ENCODE assay signal across 26 mouse cellular contexts in the genomic region with DNA sequence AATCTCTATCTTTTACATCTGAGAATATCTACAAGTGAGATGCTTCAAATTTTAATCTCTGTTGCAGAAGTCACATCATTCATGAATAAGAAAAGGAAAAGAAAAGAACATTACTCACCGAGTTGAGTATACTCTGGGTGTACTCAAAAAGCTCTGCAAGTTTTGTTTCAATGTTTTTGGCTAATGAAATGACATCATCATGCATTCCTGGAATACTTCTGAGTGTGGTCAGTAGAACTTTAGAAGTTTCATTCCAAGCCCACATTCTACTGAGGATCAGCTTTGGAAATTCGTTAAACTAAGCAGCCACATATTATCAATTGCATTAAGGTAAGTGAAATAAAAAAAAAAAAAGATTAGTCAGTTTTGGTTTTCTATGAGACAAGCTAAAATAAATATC. TPM values are rescaled to one million over a fixed set of nuclear protein-coding genes. Genes with fewer than 3 reads are reported as not detected.
"Had no signal": no experiment of that assay in that cellular context is flagged by ENCODE, and none has a peak within 500 bp of the region (broad histone marks: within the 10 kb centered on the region; RNA-seq: fewer than 3 reads in every experiment).

No protein-coding gene starts in this region.

- H3K36me3 ChIP-seq: lung, embryonic 15.5 days; midbrain, embryonic 10.5 days; midbrain, embryonic 12.5 days; neural tube, embryonic 13.5 days; neural tube, embryonic 15.5 days had no signal

- H3K4me1 ChIP-seq: lung, embryonic 15.5 days; midbrain, embryonic 10.5 days; midbrain, embryonic 12.5 days; neural tube, embryonic 13.5 days; neural tube, embryonic 15.5 days had no signal

- H3K9me3 ChIP-seq: lung, embryonic 15.5 days; midbrain, embryonic 10.5 days; midbrain, embryonic 12.5 days; neural tube, embryonic 13.5 days; neural tube, embryonic 15.5 days had no signal

- H3K27me3 ChIP-seq: lung, embryonic 15.5 days; midbrain, embryonic 12.5 days; neural tube, embryonic 13.5 days; neural tube, embryonic 15.5 days had no signal

- H3K4me3 ChIP-seq: lung, embryonic 15.5 days; midbrain, embryonic 10.5 days; midbrain, embryonic 12.5 days; myocyte; neural tube, embryonic 13.5 days; neural tube, embryonic 15.5 days had no signal

- H3K27ac ChIP-seq: lung, embryonic 15.5 days; midbrain, embryonic 10.5 days; midbrain, embryonic 12.5 days; neural tube, embryonic 13.5 days; neural tube, embryonic 15.5 days had no signal

- ATAC-seq: midbrain, embryonic 16.5 days had no signal

- H3K4me2 ChIP-seq: lung, embryonic 15.5 days; midbrain, embryonic 12.5 days; neural tube, embryonic 13.5 days; neural tube, embryonic 15.5 days had no signal

- H3K9ac ChIP-seq: lung, embryonic 15.5 days; midbrain, embryonic 12.5 days; neural tube, embryonic 13.5 days; neural tube, embryonic 15.5 days had no signal

- DNase-seq: lung, adult 18-20 months; lung, postnatal 10 days; midbrain, embryonic 14.5 days; retina, postnatal 1 day; right cerebral cortex, adult 18-20 months; right cerebral cortex, postnatal 25 days; right cerebral cortex, postnatal 4 days; spleen, adult 18-20 months; thymus, adult 18-20 months; thymus, postnatal 14 days; thymus, postnatal 36 days had no signal

RNA-seq across cellular contexts. Expression of a gene that starts 7.1 kb away (rescaled TPM):
- total RNA-seq: megakaryocyte, adult 5-6 weeks; megakaryocyte-erythroid progenitor cell, adult 5-6 weeks had no signal
- polyA plus RNA-seq: liver, embryonic 16.5 days; lung, embryonic 15.5 days; midbrain, embryonic 10.5 days; midbrain, embryonic 12.5 days; midbrain, embryonic 14.5 days; midbrain, embryonic 16.5 days; myocyte; neural tube, embryonic 11.5 days; neural tube, embryonic 13.5 days; neural tube, embryonic 15.5 days; small intestine, adult 2 months; stomach, embryonic 14.5 days; stomach, embryonic 16.5 days; thymus, postnatal 0 days had no signal

RNA-seq across cellular contexts. Expression of a gene that starts 18.5 kb away (rescaled TPM):
- total RNA-seq: megakaryocyte, adult 5-6 weeks; megakaryocyte-erythroid progenitor cell, adult 5-6 weeks had no signal
- polyA plus RNA-seq: liver, embryonic 16.5 days; lung, embryonic 15.5 days; midbrain, embryonic 10.5 days; midbrain, embryonic 12.5 days; midbrain, embryonic 14.5 days; midbrain, embryonic 16.5 days; myocyte; neural tube, embryonic 11.5 days; neural tube, embryonic 13.5 days; neural tube, embryonic 15.5 days; small intestine, adult 2 months; stomach, embryonic 14.5 days; stomach, embryonic 16.5 days; thymus, postnatal 0 days had no signal

RNA-seq across cellular contexts. Expression of a gene that starts 50.4 kb away (rescaled TPM):
- total RNA-seq: megakaryocyte, adult 5-6 weeks; megakaryocyte-erythroid progenitor cell, adult 5-6 weeks had no signal
- polyA plus RNA-seq: liver, embryonic 16.5 days; lung, embryonic 15.5 days; midbrain, embryonic 10.5 days; midbrain, embryonic 12.5 days; midbrain, embryonic 14.5 days; midbrain, embryonic 16.5 days; myocyte; neural tube, embryonic 11.5 days; neural tube, embryonic 13.5 days; neural tube, embryonic 15.5 days; small intestine, adult 2 months; stomach, embryonic 14.5 days; stomach, embryonic 16.5 days; thymus, postnatal 0 days had no signal

RNA-seq across cellular contexts. Expression of a gene that starts 55.8 kb away (rescaled TPM):
- total RNA-seq: megakaryocyte, adult 5-6 weeks; megakaryocyte-erythroid progenitor cell, adult 5-6 weeks had no signal
- polyA plus RNA-seq: liver, embryonic 16.5 days; lung, embryonic 15.5 days; midbrain, embryonic 10.5 days; midbrain, embryonic 12.5 days; midbrain, embryonic 14.5 days; midbrain, embryonic 16.5 days; myocyte; neural tube, embryonic 11.5 days; neural tube, embryonic 13.5 days; neural tube, embryonic 15.5 days; small intestine, adult 2 months; stomach, embryonic 14.5 days; stomach, embryonic 16.5 days; thymus, postnatal 0 days had no signal
